Mouse (Mus musculus) lung, adult 2 months (tissue): Measurements from ENCODE around the gene Shisa5. TPM values are rescaled to one million over a fixed set of nuclear protein-coding genes. Genes with fewer than 3 reads are reported as not detected.

ENCODE experiments used
- DNase-seq: peaks from one replicate; pipeline ENCODE4 v3.0.0; 2022
- H3K4me1 ChIP-seq: fragments of 200-500 bp; 2 replicates; pipeline ENCODE4 v1.6.1; 2011; ENCODE audit warnings: low read length; ENCODE audit not compliant: control insufficient read depth, insufficient read depth
- H3K4me3 ChIP-seq: fragments of 200-500 bp; replicated peaks from 2 replicates; pipeline ENCODE3; 2011; ENCODE audit warnings: low read depth, mild to moderate bottlenecking, control low read depth, low read length; ENCODE audit errors: extremely low read depth
- CTCF ChIP-seq: fragments of 200-500 bp; IDR thresholded peaks from 2 replicates; pipeline ENCODE4 v1.5.1; 2011; ENCODE audit warnings: mild to moderate bottlenecking, low read length, control low read depth; ENCODE audit not compliant: insufficient read depth
- POLR2A ChIP-seq: fragments of 200-500 bp; IDR thresholded peaks from 2 replicates; pipeline ENCODE4 v1.6.1; 2011; ENCODE audit warnings: low read depth, mild to moderate bottlenecking, control low read depth, low read length, borderline replicate concordance; ENCODE audit errors: extremely low read depth
- WGBS: fragments of 180-500 bp; shearing (Covaris S2); methylation state at CpG from one replicate; pipeline ENCODE4 v1.1.7; 2018; 5-methylcytosine and 5-hydroxymethylcytosine counted together
- polyA plus RNA-seq: library from polyadenylated mRNA; depleted of rRNA; stranded (reverse); fragments of >200 nt; gene quantifications from 2 replicates; pipeline ENCODE4 v1.2.3, GENCODE M21; 2012

The Shisa5 gene
- polyA plus RNA-seq, 1 experiment: 918 TPM

- no peak for DNase-seq
- Histone ChIP-seq H3K4me1 (peaks cover 2% of the 10 kb centered on the region; the same call in 1 of the 2 replicates), H3K4me3 (peak overlapping the region; percentile 72)
- TF ChIP-seq CTCF: no peak
- 3% methylated on average over 11 of the region's 11 CpGs for WGBS
Observed at GRCm38 (mm10) chr9:109081749-109082123, 43.4 kb downstream of the Shisa5 start.

DNA sequence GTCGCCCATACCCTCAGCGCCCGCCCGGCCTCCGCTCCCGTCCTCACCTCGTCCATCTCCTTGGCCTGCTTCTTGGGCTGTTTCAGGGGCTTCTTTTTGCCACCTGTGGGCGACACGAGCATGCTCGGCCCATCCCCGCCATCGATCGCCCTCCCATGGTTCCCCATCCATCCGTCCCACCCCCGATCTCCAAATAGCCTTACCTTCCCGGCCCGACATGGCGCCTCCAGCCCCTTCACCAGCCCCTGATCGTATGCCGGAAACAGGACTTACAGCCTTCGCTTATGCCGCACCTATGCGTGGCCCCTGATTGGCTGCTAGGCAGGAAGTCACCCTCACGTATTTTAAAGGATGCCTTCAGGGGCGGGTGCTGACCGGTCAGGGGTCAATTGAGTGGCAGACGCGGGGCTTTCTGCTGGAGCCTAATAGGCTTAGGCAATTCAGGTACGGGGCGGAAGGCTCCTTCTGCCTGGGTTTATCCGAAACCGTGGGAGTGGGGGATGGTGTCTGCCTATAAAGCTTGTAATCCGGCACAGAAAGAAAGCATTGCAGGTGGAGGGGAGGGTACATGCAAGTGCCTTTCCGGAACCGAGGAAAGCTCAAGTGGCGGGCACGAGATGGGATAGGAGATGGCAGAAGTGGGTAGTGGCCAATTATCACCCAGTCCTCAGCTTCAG is 43.9 kb downstream of the Shisa5 start, which contains the start of the genes Ccdc51 and Tma7:
Gene Ccdc51, plus strand, starts transcription at position 370 of the 677 bp plus-strand sequence.
Gene Tma7, minus strand, starts transcription at position 464 of the 677 bp plus-strand sequence.
- TF ChIP-seq POLR2A (peak; percentile 83; the same call in 1 of the 2 replicates), CTCF (no peak)
- DNase-seq: peak; percentile 82
- 1% methylated on average over 37 of the region's 37 CpGs for WGBS

DNA sequence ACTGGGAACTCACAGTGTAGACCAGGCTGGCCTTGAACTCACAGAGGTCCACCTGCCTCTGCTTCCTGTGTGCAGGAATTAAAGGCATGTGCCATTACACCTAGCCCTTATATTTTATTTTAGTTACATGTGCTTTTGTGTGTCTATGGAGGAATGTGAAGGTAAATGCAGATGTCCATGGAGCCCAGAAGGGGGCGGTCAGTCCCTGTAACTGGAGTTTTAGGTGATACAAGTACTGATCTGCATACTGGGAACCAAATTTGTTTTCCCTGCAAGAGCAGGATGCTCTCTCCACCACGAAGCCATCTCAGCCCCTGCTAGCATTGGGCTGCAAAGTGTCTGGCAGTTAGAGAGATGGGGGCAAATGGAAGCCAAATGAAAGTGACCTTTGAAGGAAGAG is 46.6 kb downstream of the Shisa5 start:
- H3K4me1 ChIP-seq: peaks cover 2% of the 10 kb centered on the region; the same call in 1 of the 2 replicates
- no peak overlapping the region for H3K4me3 ChIP-seq
- 0 out of 2 replicates have a peak, but pooled peaks have one; percentile 16 for TF ChIP-seq CTCF
- no peak for TF ChIP-seq POLR2A
- WGBS: 19% methylated on average over 2 of the region's 2 CpGs
- no peak for DNase-seq

More for the DNA sequence above, 43.9 kb downstream of the Shisa5 start, which contains the start of the genes Ccdc51 and Tma7:
- Histone ChIP-seq H3K4me1 (peaks cover 2% of the 10 kb centered on the region; the same call in 1 of the 2 replicates), H3K4me3 (peak within 1 kb of the TSS; percentile 72)

- peak; percentile 46 for DNase-seq
- TF ChIP-seq CTCF (no peak), POLR2A (no peak)
- Histone ChIP-seq H3K4me3 (no peak overlapping the region), H3K4me1 (no peaks in the 10 kb centered on the region; the same call in 1 of the 2 replicates)
- WGBS: 5% methylated on average over 5 of the region's 5 CpGs
Observed at GRCm38 (mm10) chr9:109087987-109088386, 49.6 kb downstream of the Shisa5 start.

DNA sequence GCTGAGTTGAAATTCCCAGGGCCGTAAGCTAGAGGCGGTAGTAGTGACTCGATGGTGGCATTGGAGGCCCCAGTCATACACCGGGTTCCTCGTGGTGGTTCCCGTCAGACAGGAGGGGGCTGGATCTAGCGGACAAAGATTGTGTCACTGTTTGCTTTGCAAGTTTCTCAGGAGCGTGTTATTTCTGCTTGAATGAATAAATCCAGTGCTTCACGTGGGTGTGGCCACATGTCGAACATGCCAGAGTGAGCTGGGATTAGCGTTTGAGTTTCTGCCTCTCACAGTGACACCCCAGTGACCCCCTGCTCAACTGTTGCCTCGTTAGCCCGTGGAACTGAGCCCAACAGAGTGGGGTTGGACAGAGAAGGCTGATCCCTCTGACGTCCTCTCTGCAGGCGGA is 52.1 kb downstream of the Shisa5 start:
- WGBS: 59% methylated on average over 15 of the region's 15 CpGs
- no peak overlapping the region for H3K4me3 ChIP-seq
- no peak for DNase-seq
- H3K4me1 ChIP-seq: peaks cover 2% of the 10 kb centered on the region
- no peak for TF ChIP-seq POLR2A
- TF ChIP-seq CTCF: no peak

GRCm38 (mm10) chr9:109091802-109092201 is 53.4 kb downstream of the Shisa5 start:
- WGBS: 91% methylated on average over 8 of the region's 8 CpGs
- DNase-seq: no peak
- H3K4me1 ChIP-seq: peaks cover 2% of the 10 kb centered on the region
- TF ChIP-seq CTCF: no peak
- no peak overlapping the region for H3K4me3 ChIP-seq

- WGBS: 70% methylated on average over 6 of the region's 6 CpGs
- TF ChIP-seq CTCF (no peak), POLR2A (no peak)
Observed at GRCm38 (mm10) chr9:109092799-109093198, 54.4 kb downstream of the Shisa5 start.

GRCm38 (mm10) chr9:109093786-109094552 is 55.6 kb downstream of the Shisa5 start:
- no peak for TF ChIP-seq CTCF
- TF ChIP-seq POLR2A: no peak
- peak; percentile 62 for DNase-seq
- 19% methylated on average over 11 of the region's 11 CpGs for WGBS
- H3K4me3 ChIP-seq: no peak overlapping the region
- peaks cover 2% of the 10 kb centered on the region for H3K4me1 ChIP-seq

More at GRCm38 (mm10) chr9:109092799-109093198, 54.4 kb downstream of the Shisa5 start:
- DNase-seq: no peak
- Histone ChIP-seq H3K4me3 (no peak overlapping the region), H3K4me1 (peaks cover 2% of the 10 kb centered on the region)

GRCm38 (mm10) chr9:109094553-109095136 is 56.3 kb downstream of the Shisa5 start:
- H3K4me3 ChIP-seq: peak overlapping the region; percentile 74
- H3K4me1 ChIP-seq: peaks cover 2% of the 10 kb centered on the region
- WGBS: 5% methylated on average over 21 of the region's 21 CpGs

More at GRCm38 (mm10) chr9:109094553-109095136, 56.3 kb downstream of the Shisa5 start:
- DNase-seq: peak; percentile 71
- peak; percentile 34; the same call in 1 of the 2 replicates for TF ChIP-seq POLR2A
- TF ChIP-seq CTCF: no peak
